Mouse (Mus musculus) MEL (cell line): ENCODE measurements around the gene Ube2o.

Source experiments
- CTCF ChIP-seq, 3 experiments: IDR thresholded peaks in 2 of 3; conservative IDR thresholded peaks in 1 of 3; 2 replicates each; pipeline ENCODE4 v1.5.1; 2011 to 2012; ENCODE audit warnings: low read length in 3 of 3, low read depth in 2 of 3, mild to moderate bottlenecking in 2 of 3, improper control_type of control experiment in 1 of 3, inconsistent platforms in 1 of 3, mixed read lengths in 1 of 3, moderate library complexity in 1 of 3; ENCODE audit not compliant: control insufficient read depth in 1 of 3, insufficient read depth in 1 of 3, poor library complexity in 1 of 3, severe bottlenecking in 1 of 3
- ELF1 ChIP-seq: IDR thresholded peaks from 2 replicates; pipeline ENCODE4 v1.6.1; 2014; ENCODE audit warnings: low read depth, mild to moderate bottlenecking, inconsistent platforms, low read length, improper control_type of control experiment, moderate library complexity
- MAFK ChIP-seq: IDR thresholded peaks from 2 replicates; pipeline ENCODE4 v1.6.1; 2011; ENCODE audit warnings: low read depth, mild to moderate bottlenecking, low read length, improper control_type of control experiment, borderline replicate concordance
- NRF1 ChIP-seq: IDR thresholded peaks from 2 replicates; pipeline ENCODE4 v1.6.1; 2014; ENCODE audit warnings: low read depth, mild to moderate bottlenecking, inconsistent platforms, low read length, improper control_type of control experiment, moderate library complexity; ENCODE audit not compliant: poor library complexity, insufficient read depth, severe bottlenecking
- POLR2A ChIP-seq, 2 experiments: IDR thresholded peaks; 2 replicates each; pipeline ENCODE4 v1.6.1; 2011 to 2012; ENCODE audit warnings: low read length in 2 of 2, mild to moderate bottlenecking in 2 of 2, control low read depth in 1 of 2, improper control_type of control experiment in 1 of 2, low read depth in 1 of 2, moderate library complexity in 1 of 2; ENCODE audit not compliant: control insufficient read depth in 1 of 2, insufficient read depth in 1 of 2, poor library complexity in 1 of 2
- POLR2AphosphoS2 ChIP-seq: IDR thresholded peaks from 2 replicates; pipeline ENCODE4 v1.6.1; 2011; ENCODE audit warnings: low read length, improper control_type of control experiment
- POLR2AphosphoS5 ChIP-seq: IDR thresholded peaks from 2 replicates; pipeline ENCODE4 v1.6.1; 2012; ENCODE audit warnings: low read depth, borderline replicate concordance, mild to moderate bottlenecking, inconsistent platforms, low read length, moderate library complexity, mixed read lengths
- SIN3A ChIP-seq: IDR thresholded peaks from 2 replicates; pipeline ENCODE4 v1.6.1; 2012; ENCODE audit warnings: low read length, improper control_type of control experiment, inconsistent platforms
- TCF12 ChIP-seq: IDR thresholded peaks from 2 replicates; pipeline ENCODE4 v1.6.1; 2014; ENCODE audit warnings: low read depth, mild to moderate bottlenecking, inconsistent platforms, low read length, improper control_type of control experiment, moderate library complexity
- USF1 ChIP-seq: IDR thresholded peaks from 2 replicates; pipeline ENCODE4 v1.6.1; 2014; ENCODE audit warnings: low read depth, mild to moderate bottlenecking, inconsistent platforms, low read length, improper control_type of control experiment, moderate library complexity
- ZC3H11A ChIP-seq: IDR thresholded peaks from 2 replicates; pipeline ENCODE4 v1.6.1; 2012; ENCODE audit warnings: low read depth, mild to moderate bottlenecking, inconsistent platforms, low read length, improper control_type of control experiment

DNA sequence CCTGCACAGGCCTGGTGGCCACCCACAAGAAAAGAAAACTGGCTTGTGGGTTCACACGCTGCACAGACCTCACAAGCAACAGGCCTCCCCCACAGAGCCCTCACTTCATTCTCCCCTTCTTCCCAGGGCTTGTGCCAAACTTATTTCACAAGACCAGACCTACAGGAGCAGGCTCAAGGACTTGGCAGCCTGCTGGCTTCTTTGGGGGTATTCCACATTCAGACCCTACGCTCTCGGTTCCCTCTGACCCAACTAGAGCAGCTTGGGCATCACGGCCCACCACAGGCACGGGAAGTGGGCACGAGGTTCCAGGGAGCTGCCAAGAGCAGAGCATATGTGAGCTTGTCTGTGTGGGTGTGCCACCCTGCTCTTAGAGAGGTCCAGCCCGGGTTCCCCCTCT lies 36.4 kb upstream of the Ube2o start:
- TF ChIP-seq MAFK, result no peak
- no peak for TF ChIP-seq CTCF (IDR thresholded peaks at IDR 0.05 in 2 of 3, conservative IDR thresholded peaks at IDR 0.05 in 1 of 3; ENCODE audit: control insufficient read depth in 1 of 3, insufficient read depth in 1 of 3, low read depth in 2 of 3, low read length in 3 of 3, poor library complexity in 1 of 3, severe bottlenecking in 1 of 3)
- no peak for TF ChIP-seq POLR2A (IDR thresholded peaks at IDR 0.05; ENCODE audit: control insufficient read depth in 1 of 2, insufficient read depth in 1 of 2, low read depth in 1 of 2, low read length in 2 of 2, poor library complexity in 1 of 2)
- no peak for TF ChIP-seq USF1
- TF ChIP-seq SIN3A, result no peak
- TF ChIP-seq NRF1, result no peak
- TF ChIP-seq POLR2AphosphoS5, result no peak
- TF ChIP-seq POLR2AphosphoS2, result no peak
- no peak for TF ChIP-seq ZC3H11A
- no peak for TF ChIP-seq ELF1
- TF ChIP-seq TCF12, result no peak
